Mouse (Mus musculus) liver, postnatal 0 days (tissue): ENCODE data around the gene Gm21974.

Source experiments
- CTCF ChIP-seq: sonication (generic); IDR thresholded peaks from 2 replicates; pipeline ENCODE4 v1.5.1; 2016; ENCODE audit warnings: antibody characterized with exemption, low read depth
- EP300 ChIP-seq: IDR thresholded peaks from 2 replicates; pipeline ENCODE4 v1.6.1; 2016; ENCODE audit warnings: antibody characterized with exemption, low read depth, mild to moderate bottlenecking

DNA sequence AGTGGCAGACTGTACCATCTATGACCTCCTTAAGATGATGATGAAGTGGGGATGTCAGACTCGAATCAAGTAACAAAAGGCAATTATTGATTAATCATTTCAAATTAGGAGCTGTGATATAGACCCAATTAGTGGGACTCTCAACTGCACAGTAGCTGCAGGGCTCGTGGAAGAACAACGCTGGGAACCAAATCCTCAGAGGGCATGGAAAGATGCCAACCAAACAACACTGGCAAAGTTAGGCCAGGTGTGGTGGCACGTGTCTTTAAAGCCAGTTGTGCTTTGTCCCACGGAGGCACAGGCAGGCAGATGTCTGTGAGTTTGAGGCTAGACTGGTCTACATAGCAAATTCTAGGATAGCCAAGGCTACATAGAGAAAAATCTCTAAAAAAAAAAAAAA is 35.4 kb upstream of the Gm21974 start:
- TF ChIP-seq EP300 = no peak
- TF ChIP-seq CTCF = no peak
